Mouse (Mus musculus): ENCODE measurements around the gene Dapk2.

The Dapk2 gene

GRCm38 (mm10) chr9:66308741-66309140 is 150.7 kb downstream of the Dapk2 start:
- no peak for DNase-seq (ENCODE audit: low spot score)

- DNase-seq (ENCODE audit: low spot score): peak; percentile 40
Measured at GRCm38 (mm10) chr9:66311458-66311857, 153.4 kb downstream of the Dapk2 start.

- no peak for DNase-seq (ENCODE audit: low spot score)
Measured at GRCm38 (mm10) chr9:66316603-66317002, 158.6 kb downstream of the Dapk2 start.

Data from MN1 (cell line).